Mouse (Mus musculus) adrenal gland, postnatal 4 days (tissue): Measurements from ENCODE around the gene Ccrl2. TPM values are rescaled to one million over a fixed set of nuclear protein-coding genes. Genes with fewer than 3 reads are reported as not detected.

Experiments
- DNase-seq, 2 experiments: peaks; one replicate each; pipeline ENCODE4 v3.0.0; 2021 to 2022; ENCODE audit warnings: low spot score in 2 of 2, mixed read lengths in 2 of 2
- long read RNA-seq, 2 experiments: library from polyadenylated mRNA; stranded (forward); transcript quantifications; one replicate each; pipeline ENCODE4 v2.0.0; 2021
- total RNA-seq, 2 experiments: library from RNA; stranded (reverse); gene quantifications; 2 replicates each; pipeline ENCODE4 v1.2.3; 2021

The Ccrl2 gene
- 1 to 10 TPM; 4.3 to 4.8 TPM for total RNA-seq
- long read RNA-seq, experiment 1, partial matches to known transcripts, result 3 of 9 reads
- long read RNA-seq, experiment 1, other reads (novel, unspliced or antisense), result 0 of 9 reads
- long read RNA-seq, experiment 2, partial matches to known transcripts, result 0 of 7 reads
- long read RNA-seq, experiment 2, other reads (novel, unspliced or antisense), result 2 of 7 reads

- DNase-seq, result no peak
Measured at GRCm38 (mm10) chr9:111056798-111057543, at the start of gene Ccrl2. TSS of gene Ccrl2 (minus strand) at chr9:111057519.

- no peak for DNase-seq
Measured at GRCm38 (mm10) chr9:111103893-111104292, 46.6 kb upstream of the Ccrl2 start.

GRCm38 (mm10) chr9:111103293-111103692, 46.0 kb upstream of the Ccrl2 start:
- no peak for DNase-seq

GRCm38 (mm10) chr9:111100406-111100805, 43.1 kb upstream of the Ccrl2 start:
- no peak for DNase-seq

GRCm38 (mm10) chr9:111097543-111097942, 40.2 kb upstream of the Ccrl2 start:
- no peak for DNase-seq

- DNase-seq, result no peak
Measured at GRCm38 (mm10) chr9:111096419-111097326, 39.4 kb upstream of the Ccrl2 start.

- no peak for DNase-seq
Measured at GRCm38 (mm10) chr9:111095710-111096109, 38.4 kb upstream of the Ccrl2 start.

- no peak for DNase-seq
Measured at GRCm38 (mm10) chr9:111094626-111095025, 37.3 kb upstream of the Ccrl2 start.

GRCm38 (mm10) chr9:111093094-111093493, 35.8 kb upstream of the Ccrl2 start:
- DNase-seq, result peak in 1 of 2 experiments; percentile 24

GRCm38 (mm10) chr9:111092657-111093056, 35.3 kb upstream of the Ccrl2 start:
- DNase-seq, result no peak

- DNase-seq, result no peak
Measured at GRCm38 (mm10) chr9:111088886-111089285, 31.6 kb upstream of the Ccrl2 start.

- DNase-seq, result no peak
Measured at GRCm38 (mm10) chr9:111087960-111088359, 30.6 kb upstream of the Ccrl2 start.

- no peak for DNase-seq
Measured at GRCm38 (mm10) chr9:111086995-111087606, 29.8 kb upstream of the Ccrl2 start.

GRCm38 (mm10) chr9:111086137-111086536, 28.8 kb upstream of the Ccrl2 start:
- DNase-seq, result no peak

- DNase-seq, result no peak
Measured at GRCm38 (mm10) chr9:111085329-111085728, 28.0 kb upstream of the Ccrl2 start.

GRCm38 (mm10) chr9:111081765-111082164, 24.4 kb upstream of the Ccrl2 start:
- no peak for DNase-seq

GRCm38 (mm10) chr9:111080801-111081200, 23.5 kb upstream of the Ccrl2 start:
- no peak for DNase-seq

GRCm38 (mm10) chr9:111077745-111078144, 20.4 kb upstream of the Ccrl2 start:
- no peak for DNase-seq

GRCm38 (mm10) chr9:111072971-111073370, 15.7 kb upstream of the Ccrl2 start:
- no peak for DNase-seq

GRCm38 (mm10) chr9:111072175-111072574, 14.9 kb upstream of the Ccrl2 start:
- no peak for DNase-seq

- peak in 1 of 2 experiments; percentile 28 for DNase-seq
Measured at GRCm38 (mm10) chr9:111070546-111070961, 13.2 kb upstream of the Ccrl2 start.
